Mouse (Mus musculus): ENCODE measurements around the gene Gramd1b.

- TF ChIP-seq CTCF (IDR thresholded peaks at IDR 0.05), result no peak
- TF ChIP-seq EP300 (IDR thresholded peaks at IDR 0.05), result no peak
Observed at GRCm38 (mm10) chr9:40442784-40443183, 88.4 kb downstream of the Gramd1b start.
